Mouse (Mus musculus) heart, adult 18-20 months (tissue): Measurements from ENCODE around the gene Srsf7. TPM values are rescaled to one million over a fixed set of nuclear protein-coding genes. Genes with fewer than 3 reads are reported as not detected.
"Not testable (repeated sequence)": the region's sequence is repeated elsewhere in the genome, so short reads cannot be mapped to it uniquely, and the experiment has no call there.

ENCODE experiments used
- DNase-seq, 2 experiments: peaks; one replicate each; pipeline ENCODE4 v3.0.0; 2021 to 2022; ENCODE audit warnings: mixed read lengths in 1 of 2
- total RNA-seq, 2 experiments: library from RNA; stranded (reverse); gene quantifications; 2 replicates each; pipeline ENCODE4 v1.2.3; 2021

Srsf7 gene
- total RNA-seq, 2 experiments from 2014 or later = 43.0 to 47.0 TPM

DNA sequence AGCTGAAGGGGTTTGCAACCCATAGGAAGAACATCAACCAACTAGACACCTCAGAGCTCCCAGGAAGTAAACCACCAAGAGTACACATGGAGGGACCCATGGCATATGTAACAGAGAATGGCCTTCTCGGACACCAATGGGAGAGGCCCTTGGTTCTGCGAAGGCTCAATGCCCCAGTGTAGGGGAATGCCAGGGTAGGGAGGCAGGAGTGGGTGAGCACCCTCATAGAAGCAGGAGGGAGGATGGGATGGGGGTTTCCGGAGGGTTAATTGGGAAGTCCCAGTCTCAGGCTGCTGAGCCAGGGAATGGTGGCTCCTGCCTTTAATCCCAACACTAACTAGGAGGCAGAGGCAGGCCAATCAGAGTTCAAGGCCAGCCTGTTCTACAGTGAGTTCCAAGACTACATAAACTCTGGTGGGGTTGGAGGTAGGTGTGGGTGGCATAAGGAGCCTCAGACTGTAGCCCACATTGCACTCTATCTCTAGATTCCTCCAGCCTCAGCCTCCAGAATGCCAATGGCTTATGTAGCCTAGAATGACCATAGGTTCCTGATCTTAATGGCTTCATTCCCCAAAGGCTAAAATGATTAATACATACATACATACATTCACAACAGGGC, 7.8 kb downstream of the Srsf7 start:
- no peak for DNase-seq

GRCm38 (mm10) chr17:80193075-80193474, 14.0 kb downstream of the Srsf7 start:
- DNase-seq = peak in 1 of 2 experiments; percentile 50

DNA sequence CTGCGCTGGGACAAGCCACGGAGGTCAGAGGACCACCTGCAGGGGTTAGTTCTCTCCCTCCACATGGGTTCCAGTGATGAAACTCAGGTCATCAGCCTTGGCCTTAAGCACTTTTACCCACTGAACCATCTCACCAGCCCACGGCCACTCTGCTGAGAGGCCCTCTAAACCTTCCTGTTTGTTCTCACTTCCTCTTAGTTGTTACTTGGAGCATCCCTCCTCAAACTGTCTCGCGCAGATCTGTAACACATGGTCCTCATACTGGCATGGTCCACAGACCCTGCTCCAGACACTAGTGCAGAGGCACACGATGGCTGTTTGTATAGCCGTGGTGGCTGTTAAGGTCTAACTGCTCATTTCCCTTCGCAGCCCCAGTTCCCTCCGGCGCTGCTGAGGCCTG, 23.5 kb downstream of the Srsf7 start:
- DNase-seq = no peak

DNA sequence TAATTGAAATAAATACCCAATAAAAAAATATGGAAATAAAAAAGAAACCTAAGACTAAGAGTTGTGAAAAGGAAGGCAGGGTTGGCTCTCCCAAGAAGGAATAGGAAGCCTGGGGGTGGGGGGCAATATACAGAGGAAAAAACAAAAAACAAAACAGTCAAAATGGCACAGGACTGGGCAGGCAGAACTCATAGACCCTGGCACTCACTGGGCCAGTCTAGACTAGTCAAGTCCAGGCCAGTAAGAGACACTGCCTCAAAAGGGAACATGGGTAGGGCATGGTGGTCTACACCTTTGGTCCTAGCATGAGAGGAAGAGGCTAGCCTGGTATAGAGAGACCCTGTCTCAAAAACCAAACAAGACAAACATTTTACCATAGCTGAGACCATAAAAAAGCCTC, 26.6 kb downstream of the Srsf7 start:
- DNase-seq = no peak

- peak; percentile 77 to 87 for DNase-seq
These were observed 27.1 kb downstream of the Srsf7 start for GRCm38 (mm10) chr17:80179959-80180358.

DNA sequence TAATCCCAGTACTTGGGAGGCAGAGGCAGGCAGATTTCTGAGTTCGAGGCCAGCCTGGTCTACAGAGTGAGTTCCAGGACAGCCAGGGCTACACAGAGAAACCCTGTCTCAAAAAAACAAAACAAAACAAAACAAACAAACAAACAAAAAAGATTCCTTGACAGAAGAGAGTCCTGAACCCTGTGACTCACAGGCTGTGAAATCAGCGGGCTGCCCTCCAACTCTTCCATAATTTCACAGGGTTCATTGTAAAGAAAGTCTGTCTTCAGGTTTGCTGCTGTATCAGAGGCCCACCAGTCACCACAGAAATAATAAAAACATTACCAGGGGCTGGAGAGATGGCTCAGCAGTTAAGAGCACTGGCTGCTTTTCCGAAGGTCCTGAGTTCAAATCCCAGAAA, 28.3 kb downstream of the Srsf7 start:
- DNase-seq = not testable (repeated sequence)

GRCm38 (mm10) chr17:80175966-80176365, 31.1 kb downstream of the Srsf7 start:
- no peak for DNase-seq

GRCm38 (mm10) chr17:80175386-80175739, 31.7 kb downstream of the Srsf7 start:
- DNase-seq = no peak

DNA sequence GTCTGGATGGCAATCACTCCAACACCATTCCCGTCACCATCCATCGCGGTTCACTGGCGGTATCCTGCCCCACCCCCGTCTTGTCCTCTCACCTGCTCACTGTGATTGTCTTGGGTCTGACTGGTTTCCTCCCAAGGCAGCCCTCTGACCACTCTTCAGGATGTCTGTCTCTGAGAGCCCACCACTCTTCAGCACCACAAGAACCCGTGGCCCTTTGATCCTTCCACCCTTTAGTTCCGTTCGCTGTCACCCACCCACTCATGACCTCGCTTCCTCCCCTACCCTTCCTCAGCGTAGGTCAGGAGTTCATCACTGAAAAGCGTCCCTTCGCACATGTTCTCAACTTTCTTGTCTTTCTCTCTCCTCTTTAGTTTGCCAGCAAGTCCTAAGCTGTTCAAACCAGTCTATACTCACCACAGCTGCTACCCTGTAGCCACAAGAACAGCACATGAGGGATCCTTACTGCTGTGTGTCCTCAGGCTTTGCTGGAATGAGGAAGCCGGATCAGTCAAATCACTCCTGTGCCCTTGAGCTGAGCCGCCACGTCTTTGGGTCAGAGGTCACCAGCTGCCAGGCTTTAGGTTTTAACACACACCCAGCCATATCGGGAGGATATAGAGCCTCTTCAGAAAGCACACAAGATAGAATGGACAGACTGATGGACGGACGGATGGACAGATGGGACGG, 32.3 kb downstream of the Srsf7 start:
- DNase-seq = no peak

DNA sequence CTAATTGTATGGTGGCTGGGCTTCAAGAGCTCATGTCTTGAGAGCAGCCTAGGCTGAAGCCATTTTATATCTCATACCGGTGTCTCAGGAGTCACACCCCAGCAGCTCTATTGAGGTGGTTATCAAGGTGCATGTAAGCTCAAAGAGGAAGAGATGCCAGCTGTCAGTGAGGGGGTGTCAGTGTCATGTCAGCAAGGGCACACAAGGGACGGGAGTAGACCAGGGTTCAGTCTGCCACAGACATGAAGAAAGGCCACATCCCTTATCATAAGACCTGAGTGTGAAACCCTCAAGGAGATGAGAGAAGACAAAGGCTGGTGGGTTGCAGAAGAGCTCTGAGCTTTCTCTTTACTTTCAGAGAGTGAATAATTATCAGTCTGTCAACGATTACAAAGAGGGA, 33.0 kb downstream of the Srsf7 start:
- DNase-seq = no peak

- DNase-seq = no peak
These were observed 33.4 kb downstream of the Srsf7 start for GRCm38 (mm10) chr17:80173708-80174107.

GRCm38 (mm10) chr17:80172761-80173160, 34.3 kb downstream of the Srsf7 start:
- DNase-seq = no peak

GRCm38 (mm10) chr17:80171948-80172347, 35.2 kb downstream of the Srsf7 start:
- no peak for DNase-seq

DNA sequence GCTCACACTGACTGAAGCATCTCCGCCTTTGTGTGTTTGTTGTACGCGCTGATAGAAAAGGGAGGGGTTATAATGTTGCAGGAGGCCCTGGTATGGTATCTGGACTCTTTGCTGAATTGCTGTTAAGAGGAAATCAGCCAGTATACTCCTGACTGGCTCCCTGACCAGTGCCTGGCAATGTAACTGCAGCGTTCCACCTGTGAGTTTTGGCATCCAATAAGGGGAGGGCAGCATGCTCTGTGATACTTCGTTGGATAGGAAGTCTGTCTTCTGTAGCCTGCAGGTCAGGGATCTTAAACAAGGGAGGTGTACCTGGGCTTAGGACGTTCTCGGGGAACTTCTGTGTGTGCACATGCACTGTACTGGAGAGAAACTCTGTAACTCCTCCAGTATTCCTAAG, 36.2 kb downstream of the Srsf7 start:
- DNase-seq = no peak

- no peak for DNase-seq
These were observed 37.3 kb downstream of the Srsf7 start for GRCm38 (mm10) chr17:80169792-80170191.

- peak; percentile 62 to 72 for DNase-seq
These were observed 38.5 kb downstream of the Srsf7 start for GRCm38 (mm10) chr17:80168425-80169182.

- DNase-seq = peak; percentile 40 to 50
These were observed 39.3 kb downstream of the Srsf7 start for GRCm38 (mm10) chr17:80167851-80168251.

- DNase-seq = no peak
These were observed 39.7 kb downstream of the Srsf7 start for GRCm38 (mm10) chr17:80167436-80167835.

GRCm38 (mm10) chr17:80166346-80166745, 40.8 kb downstream of the Srsf7 start:
- DNase-seq = no peak

DNA sequence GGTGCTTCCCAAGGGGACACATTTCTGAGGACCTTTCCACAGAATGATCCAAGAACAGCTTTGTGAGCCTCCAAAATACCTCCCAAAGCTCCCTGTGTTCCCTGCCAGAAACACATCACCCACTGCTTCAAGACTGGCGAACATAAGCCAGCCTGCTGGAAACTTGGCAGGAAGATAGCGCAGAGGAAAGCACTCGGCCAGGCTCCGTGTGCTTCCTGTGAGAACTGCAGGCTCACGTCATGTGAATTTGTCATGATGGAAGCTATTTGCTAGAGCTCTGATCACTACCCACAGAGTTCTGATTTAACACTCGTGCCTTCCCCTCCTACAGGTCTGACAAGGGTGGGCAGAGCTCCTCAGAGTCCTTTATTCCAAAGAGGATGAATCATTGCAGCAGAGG, 41.4 kb downstream of the Srsf7 start:
- peak; percentile 76 to 88 for DNase-seq

GRCm38 (mm10) chr17:80163991-80164390, 43.1 kb downstream of the Srsf7 start:
- DNase-seq = peak in 1 of 2 experiments; percentile 30

GRCm38 (mm10) chr17:80160454-80160853, 46.7 kb downstream of the Srsf7 start:
- peak; percentile 88 to 92 for DNase-seq

DNA sequence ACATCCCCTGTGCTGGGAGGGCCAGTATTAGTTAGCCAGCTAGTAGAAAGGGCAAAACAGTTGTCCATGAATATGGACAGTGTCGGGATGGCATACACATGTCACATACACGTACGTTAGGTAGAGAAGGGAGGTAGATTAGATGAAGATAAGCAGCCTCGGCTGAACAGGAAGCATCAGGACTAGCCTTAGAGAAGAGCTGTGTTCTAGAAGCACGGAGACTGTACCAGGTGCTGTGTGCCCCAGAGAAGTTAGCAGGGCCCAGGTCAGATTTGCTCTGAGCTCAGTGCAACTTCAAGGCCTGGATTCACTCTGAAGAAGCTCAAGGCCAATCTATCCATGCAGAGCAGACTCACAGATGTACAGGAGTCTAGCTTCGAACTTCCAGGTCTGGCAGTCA, 49.6 kb downstream of the Srsf7 start:
- DNase-seq = no peak
